Mouse (Mus musculus) mouse trophoblast stem cell (cell line): ENCODE results near the gene Gm20812.
"Not testable (repeated sequence)": the region's sequence is repeated elsewhere in the genome, so short reads cannot be mapped to it uniquely, and the experiment has no call there.

Source experiments
- in situ Hi-C, 2 experiments: fragments of 300-500 bp; cut with MseI, MboI; formaldehyde crosslinking; loops; 2 replicates in 1 of 2; 3 replicates in 1 of 2; pipeline ENCODE4 v1.15.1; 2025

The Gm20812 gene

GRCm38 (mm10) chrY:12381681-12382080 is at the start of gene Gm20812:
Gm20812 (plus strand) TSS chrY:12381981.
- in situ Hi-C loops, result not testable (repeated sequence)
